Mouse (Mus musculus) kidney, adult 2 months (tissue): ENCODE data around the gene Cldn14. TPM values are rescaled to one million over a fixed set of nuclear protein-coding genes. Genes with fewer than 3 reads are reported as not detected.

Experiments used
- DNase-seq: peaks from one replicate; pipeline ENCODE4 v3.0.0; 2021
- H3K27ac ChIP-seq: fragments of 200-500 bp; 2 replicates; pipeline ENCODE4 v1.5.1; 2012; ENCODE audit warnings: low read depth, low read length, control low read depth, inconsistent platforms; ENCODE audit not compliant: insufficient read depth
- H3K27me3 ChIP-seq: fragments of 200-500 bp; replicated peaks from 2 replicates; pipeline ENCODE4 v1.6.1; 2012; ENCODE audit warnings: mild to moderate bottlenecking, moderate library complexity, low read length, inconsistent platforms; ENCODE audit not compliant: control insufficient read depth, insufficient read depth
- H3K36me3 ChIP-seq: fragments of 200-500 bp; 2 replicates; pipeline ENCODE4 v1.6.1; 2012; ENCODE audit warnings: mild to moderate bottlenecking, moderate library complexity, low read length, inconsistent platforms; ENCODE audit not compliant: control insufficient read depth, insufficient read depth
- H3K4me1 ChIP-seq: fragments of 200-500 bp; 2 replicates; pipeline ENCODE4 v1.6.1; 2011; ENCODE audit warnings: low read length; ENCODE audit not compliant: control insufficient read depth, insufficient read depth
- H3K4me3 ChIP-seq: fragments of 200-500 bp; 2 replicates; pipeline ENCODE4 v1.5.1; 2011; ENCODE audit warnings: mild to moderate bottlenecking, low read depth, low read length, control low read depth; ENCODE audit not compliant: insufficient read depth
- CTCF ChIP-seq: fragments of 200-500 bp; conservative IDR thresholded peaks from 2 replicates; pipeline ENCODE4 v1.5.1; 2011; ENCODE audit warnings: low read depth, mild to moderate bottlenecking, control low read depth, low read length, moderate library complexity, mixed read lengths; ENCODE audit not compliant: insufficient read depth, insufficient read length
- POLR2A ChIP-seq: fragments of 200-500 bp; IDR thresholded peaks from one replicate; pipeline ENCODE4 v1.6.1; 2011; ENCODE audit warnings: low read depth, low read length, control low read depth
- WGBS: fragments of 180-500 bp; shearing (Covaris S2); methylation state at CpG from one replicate; pipeline ENCODE4 v1.1.7; 2018; 5-methylcytosine and 5-hydroxymethylcytosine counted together
- polyA plus RNA-seq: library from polyadenylated mRNA; depleted of rRNA; stranded (reverse); fragments of >200 nt; gene quantifications from 2 replicates; pipeline ENCODE4 v1.2.3, GENCODE M21; 2012; rRNA removed

Cldn14 gene
- 0.24 and 0.38 TPM in 2 replicates for polyA plus RNA-seq

GRCm38 (mm10) chr16:94008737-94009136 lies at the start of gene Cldn14:
Cldn14 (minus strand) TSS chr16:94008837.
- no peak within 1 kb of the TSS for H3K4me3 ChIP-seq
- H3K4me1 ChIP-seq = no peaks in the 10 kb centered on the region
- no peak for DNase-seq
- no peak within 1 kb of the TSS for H3K27ac ChIP-seq
- no peak for TF ChIP-seq CTCF
- TF ChIP-seq POLR2A = no peak
- H3K27me3 ChIP-seq = no peaks in the 10 kb centered on the region
- 80% methylated on average over 15 of the region's 15 CpGs for WGBS
- no peaks in the 10 kb centered on the region for H3K36me3 ChIP-seq

GRCm38 (mm10) chr16:94055576-94055975 lies 46.9 kb upstream of the Cldn14 start:
- Histone ChIP-seq H3K27me3 (no peaks in the 10 kb centered on the region), H3K4me1 (no peaks in the 10 kb centered on the region), H3K27ac (no peak overlapping the region), H3K4me3 (no peak overlapping the region), H3K36me3 (no peaks in the 10 kb centered on the region)
- no peak for TF ChIP-seq POLR2A
- no peak for TF ChIP-seq CTCF
- WGBS = 64% methylated on average over 8 of the region's 8 CpGs
- no peak for DNase-seq

DNA sequence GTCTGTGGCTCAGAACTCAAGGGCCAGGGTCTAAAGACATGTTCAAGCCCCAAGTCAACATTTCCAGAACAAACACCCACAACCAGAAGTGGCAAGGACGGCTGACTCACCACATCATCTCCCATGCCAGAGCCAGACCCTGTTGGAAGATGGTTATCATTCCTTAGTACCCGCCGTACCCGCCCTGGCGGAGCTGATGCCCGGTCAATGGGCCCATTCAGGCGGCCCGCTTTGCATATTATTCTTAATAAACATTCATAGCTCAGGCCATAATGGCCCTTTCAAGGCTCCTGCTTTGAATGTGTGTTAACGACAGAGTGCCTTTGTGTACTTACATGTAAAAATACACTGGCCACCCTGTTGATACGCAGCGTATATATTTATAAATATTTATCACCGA lies 46.5 kb upstream of the Cldn14 start:
- Histone ChIP-seq H3K4me3 (no peak overlapping the region), H3K27ac (no peak overlapping the region), H3K4me1 (no peaks in the 10 kb centered on the region), H3K36me3 (no peaks in the 10 kb centered on the region), H3K27me3 (no peaks in the 10 kb centered on the region)
- no peak for DNase-seq
- 83% methylated on average over 12 of the region's 12 CpGs for WGBS
- TF ChIP-seq CTCF (no peak), POLR2A (no peak)

DNA sequence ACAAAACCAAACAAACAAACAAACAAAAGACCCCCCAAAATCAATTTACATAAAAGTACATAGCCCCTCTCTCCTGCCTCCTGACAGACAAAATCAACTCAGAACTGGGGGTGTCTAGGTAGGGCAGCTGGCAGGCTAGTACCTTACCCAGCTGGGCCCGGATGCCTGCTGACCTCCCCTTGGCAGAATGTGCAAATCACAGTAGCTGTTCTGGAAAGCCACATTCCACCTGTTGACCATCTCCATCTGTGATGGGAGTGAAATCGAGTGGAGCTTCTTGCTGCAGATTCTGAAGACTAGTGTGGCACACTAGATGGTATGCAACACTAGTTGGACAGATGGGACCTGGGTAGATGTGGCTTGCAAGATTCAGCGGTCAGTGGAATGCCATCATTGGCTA lies 41.7 kb upstream of the Cldn14 start:
- Histone ChIP-seq H3K27ac (no peak overlapping the region), H3K27me3 (no peaks in the 10 kb centered on the region), H3K4me1 (no peaks in the 10 kb centered on the region), H3K36me3 (no peaks in the 10 kb centered on the region), H3K4me3 (no peak overlapping the region)
- TF ChIP-seq POLR2A (no peak), CTCF (no peak)
- DNase-seq = no peak
- WGBS = 86% methylated on average over 3 of the region's 3 CpGs

DNA sequence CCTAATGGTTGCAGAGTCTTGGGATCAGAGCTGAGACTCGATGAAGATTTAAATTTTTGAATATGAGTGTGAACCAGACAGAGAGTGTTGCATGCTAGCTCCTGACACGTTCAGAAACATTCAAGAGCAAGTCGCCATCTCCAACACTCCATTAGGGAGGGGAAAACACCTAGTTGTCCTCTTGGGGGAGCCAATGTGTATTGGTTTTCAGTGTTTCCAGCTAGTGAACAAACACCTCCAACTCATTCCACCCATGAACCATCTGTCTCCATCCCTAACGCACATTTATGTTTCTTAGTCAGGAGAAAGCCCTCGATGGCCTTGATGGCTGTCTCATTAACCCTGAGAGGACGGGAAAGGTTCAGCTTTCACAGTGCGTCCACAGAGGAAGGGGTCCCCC lies 36.4 kb upstream of the Cldn14 start:
- no peaks in the 10 kb centered on the region for H3K36me3 ChIP-seq
- DNase-seq = no peak
- TF ChIP-seq CTCF (no peak), POLR2A (no peak)
- no peaks in the 10 kb centered on the region for H3K4me1 ChIP-seq
- no peaks in the 10 kb centered on the region for H3K27me3 ChIP-seq
- no peak overlapping the region for H3K27ac ChIP-seq
- no peak overlapping the region for H3K4me3 ChIP-seq
- WGBS = 26% methylated on average over 7 of the region's 7 CpGs

DNA sequence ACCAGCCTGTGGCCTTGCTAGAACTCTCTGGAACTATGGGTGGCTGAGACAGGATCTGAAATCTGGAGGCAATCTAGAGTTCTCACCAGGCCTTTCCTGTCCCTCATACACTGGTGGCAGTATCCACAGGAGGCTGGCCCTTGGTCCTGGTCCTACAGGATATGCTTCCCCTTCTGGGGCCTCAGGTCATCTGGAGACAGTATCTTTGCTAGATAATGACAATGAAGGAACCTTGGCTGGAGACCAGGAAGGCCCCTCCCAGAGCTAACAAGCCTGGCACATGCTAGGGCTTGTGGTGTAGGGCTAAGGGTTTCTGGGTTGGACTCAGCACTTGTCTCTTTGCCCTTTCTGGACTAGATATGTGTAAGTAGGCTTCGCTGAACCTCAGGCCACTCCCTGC lies 35.2 kb upstream of the Cldn14 start:
- TF ChIP-seq POLR2A (no peak), CTCF (no peak)
- Histone ChIP-seq H3K4me1 (no peaks in the 10 kb centered on the region), H3K36me3 (no peaks in the 10 kb centered on the region), H3K27me3 (no peaks in the 10 kb centered on the region), H3K27ac (no peak overlapping the region), H3K4me3 (no peak overlapping the region)
- DNase-seq = no peak
- 93% methylated on average over 1 of the region's 1 CpGs for WGBS

DNA sequence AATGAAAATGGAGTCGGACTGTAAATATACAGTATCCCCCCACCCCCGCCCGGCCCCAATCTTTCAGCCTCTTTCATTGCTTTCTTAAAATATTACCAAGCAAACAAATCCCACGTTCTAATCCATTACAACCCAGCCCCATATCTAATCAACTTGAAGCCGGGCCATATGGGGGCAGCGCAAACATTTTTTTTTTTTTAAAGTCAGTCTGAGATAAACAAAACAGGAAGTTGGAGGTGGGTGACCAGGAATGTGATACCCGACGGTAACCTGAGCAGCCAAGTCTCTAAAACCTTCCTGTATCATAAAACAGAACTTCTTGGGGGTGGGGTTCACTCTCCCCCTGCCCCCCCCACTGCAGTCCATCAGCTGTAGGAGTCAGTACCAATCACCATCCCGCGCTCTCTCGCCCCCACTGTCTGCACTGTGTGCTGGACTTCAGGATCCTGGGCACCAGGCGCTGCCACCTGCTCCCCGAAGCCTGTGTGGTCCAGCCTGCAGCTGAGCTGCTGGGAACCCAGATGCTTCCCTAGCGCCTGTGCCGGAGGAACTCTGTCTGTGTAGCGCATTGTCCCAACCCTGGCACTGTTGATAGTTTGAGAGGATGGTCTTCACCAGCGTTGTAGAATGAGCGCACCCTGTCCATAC lies 32.6 kb upstream of the Cldn14 start:
- H3K27me3 ChIP-seq = no peaks in the 10 kb centered on the region
- no peak for DNase-seq
- no peaks in the 10 kb centered on the region for H3K4me1 ChIP-seq
- H3K36me3 ChIP-seq = no peaks in the 10 kb centered on the region
- no peak overlapping the region for H3K27ac ChIP-seq
- 31% methylated on average over 18 of the region's 18 CpGs for WGBS
- no peak overlapping the region for H3K4me3 ChIP-seq
- TF ChIP-seq POLR2A (no peak), CTCF (no peak)
